Mouse (Mus musculus): ENCODE measurements around the gene Daam1.

The Daam1 gene

GRCm38 (mm10) chr12:71830607-71831257 lies at the start of gene Daam1:
Gene Daam1, plus strand, starts transcription at chr12:71831078.
- peak; percentile 100 for DNase-seq (ENCODE audit: low read depth, low spot score)

- DNase-seq (ENCODE audit: low read depth, low spot score) = peak; percentile 16
Measured at GRCm38 (mm10) chr12:71781220-71781619, 49.7 kb upstream of the Daam1 start.

DNA sequence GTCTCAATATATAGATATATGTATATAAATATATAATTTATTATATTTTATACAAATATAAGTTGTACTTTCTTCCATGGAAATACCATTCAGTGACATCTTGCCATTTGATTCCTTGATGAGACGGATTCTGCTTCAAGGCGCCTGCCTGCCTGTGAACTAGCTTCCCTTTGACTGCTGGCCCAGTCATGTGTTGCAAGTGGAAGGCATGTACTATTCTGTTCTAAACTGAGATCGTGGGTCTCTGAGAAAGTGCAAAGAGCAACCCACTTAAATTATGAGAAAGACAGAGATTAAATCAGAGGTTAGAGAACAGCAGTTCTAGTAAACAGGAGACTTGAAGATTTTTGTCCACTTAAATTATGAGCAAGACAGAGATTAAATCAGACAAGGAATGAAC lies 46.9 kb upstream of the Daam1 start:
- DNase-seq (ENCODE audit: low read depth, low spot score) = no peak

GRCm38 (mm10) chr12:71784666-71785255 lies 46.1 kb upstream of the Daam1 start:
- no peak for DNase-seq (ENCODE audit: low read depth, low spot score)

- DNase-seq (ENCODE audit: low read depth, low spot score) = no peak
Measured at GRCm38 (mm10) chr12:71786521-71786920, 44.4 kb upstream of the Daam1 start.

DNA sequence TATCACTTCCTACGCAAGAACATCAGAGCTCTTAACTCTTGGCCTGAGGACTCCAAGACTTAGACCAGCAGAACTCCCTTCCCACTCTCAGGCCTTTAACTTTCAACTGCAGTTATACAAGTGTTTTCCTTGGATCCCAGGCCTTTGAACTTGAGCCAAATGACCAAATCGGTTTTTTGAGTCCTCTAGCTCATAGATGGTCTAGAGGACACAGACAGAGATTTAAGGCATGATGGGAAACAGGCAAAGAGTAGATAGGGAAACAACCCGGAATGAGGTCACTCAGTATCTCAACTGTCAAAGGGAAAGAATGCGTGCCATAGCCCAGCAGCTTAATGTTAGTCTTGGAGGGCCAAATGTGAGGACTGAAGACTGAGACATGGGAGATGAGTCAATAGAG lies 42.1 kb upstream of the Daam1 start:
- no peak for DNase-seq (ENCODE audit: low read depth, low spot score)

GRCm38 (mm10) chr12:71790581-71790980 lies 40.3 kb upstream of the Daam1 start:
- DNase-seq (ENCODE audit: low read depth, low spot score) = no peak

DNA sequence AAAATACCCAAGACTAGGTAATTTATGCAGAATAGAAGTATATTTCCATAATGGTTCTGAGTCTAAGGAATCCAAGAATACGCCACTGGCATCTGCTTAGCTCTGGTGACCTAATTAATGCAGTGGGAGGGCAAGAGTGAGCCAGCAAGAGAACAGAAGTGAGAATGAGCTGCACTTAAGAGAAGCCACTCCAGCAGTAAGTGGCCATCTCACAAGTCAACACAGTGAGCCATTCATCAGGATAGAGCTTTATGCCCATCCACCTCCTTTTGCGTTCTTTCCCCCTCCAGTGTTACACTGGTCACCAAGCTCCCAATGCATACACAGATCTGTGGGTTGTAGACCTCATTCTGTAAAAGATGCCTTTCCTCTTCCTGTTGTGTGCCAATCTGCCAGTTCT lies 37.8 kb upstream of the Daam1 start:
- no peak for DNase-seq (ENCODE audit: low read depth, low spot score)

- DNase-seq (ENCODE audit: low read depth, low spot score) = no peak
Measured at GRCm38 (mm10) chr12:71795626-71796025, 35.3 kb upstream of the Daam1 start.

GRCm38 (mm10) chr12:71796517-71796916 lies 34.4 kb upstream of the Daam1 start:
- DNase-seq (ENCODE audit: low read depth, low spot score) = no peak

DNA sequence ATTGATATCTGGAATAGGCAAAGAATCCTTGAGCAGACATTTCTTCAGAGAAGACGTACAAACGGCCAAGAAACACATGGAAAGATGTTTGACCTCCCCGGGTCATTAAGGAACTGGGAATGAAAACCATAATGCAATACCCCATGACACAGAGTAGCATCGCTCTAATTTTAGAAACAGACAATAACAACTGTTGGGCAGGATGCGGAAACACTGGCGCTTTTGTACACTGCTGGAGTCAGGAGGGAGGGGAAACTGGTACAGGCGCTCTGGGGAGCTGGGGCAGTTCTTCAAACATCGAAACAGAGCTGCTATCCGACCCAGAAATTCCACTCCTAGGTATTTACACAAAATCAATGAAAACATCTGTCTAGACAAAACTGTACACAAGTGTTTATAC lies 23.6 kb upstream of the Daam1 start:
- DNase-seq (ENCODE audit: low read depth, low spot score) = no peak

DNA sequence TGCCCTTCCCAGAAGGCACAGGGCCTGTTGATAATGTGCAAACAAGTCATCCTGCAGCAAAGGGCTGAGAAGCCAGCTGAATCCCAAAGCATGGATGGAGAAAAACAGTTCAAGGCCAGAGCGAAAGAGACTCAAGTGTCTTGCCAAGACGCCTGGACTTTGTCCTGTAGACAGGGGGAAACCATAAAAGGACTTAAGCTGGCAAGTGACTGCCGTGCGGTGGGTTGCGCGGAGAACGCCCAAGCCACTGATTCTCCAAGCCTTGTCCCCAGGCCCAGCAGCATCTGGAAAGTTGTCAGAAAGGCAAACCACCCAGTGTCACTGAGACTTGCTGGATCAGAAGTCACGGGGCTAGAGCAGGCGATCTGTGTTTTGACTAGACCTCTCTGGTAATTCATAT lies 22.2 kb upstream of the Daam1 start:
- no peak for DNase-seq (ENCODE audit: low read depth, low spot score)

DNA sequence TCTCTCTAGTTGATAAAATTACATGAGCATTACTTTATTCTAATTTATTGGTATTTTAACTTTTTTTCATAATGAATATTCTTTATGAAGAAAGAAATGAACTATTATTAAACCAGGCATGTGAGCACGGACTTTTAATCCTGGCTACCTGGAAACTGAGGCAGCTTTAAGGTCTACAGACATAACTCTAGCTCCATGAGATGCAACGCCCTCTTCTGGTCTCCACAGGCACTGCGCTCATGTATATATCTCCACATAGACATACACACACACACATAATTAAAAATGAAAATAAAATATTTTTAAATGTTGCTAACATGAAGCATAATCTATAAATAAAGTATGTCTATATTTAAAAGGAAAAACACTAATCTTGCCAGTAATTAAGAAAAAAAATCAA lies 21.3 kb upstream of the Daam1 start:
- no peak for DNase-seq (ENCODE audit: low read depth, low spot score)

DNA sequence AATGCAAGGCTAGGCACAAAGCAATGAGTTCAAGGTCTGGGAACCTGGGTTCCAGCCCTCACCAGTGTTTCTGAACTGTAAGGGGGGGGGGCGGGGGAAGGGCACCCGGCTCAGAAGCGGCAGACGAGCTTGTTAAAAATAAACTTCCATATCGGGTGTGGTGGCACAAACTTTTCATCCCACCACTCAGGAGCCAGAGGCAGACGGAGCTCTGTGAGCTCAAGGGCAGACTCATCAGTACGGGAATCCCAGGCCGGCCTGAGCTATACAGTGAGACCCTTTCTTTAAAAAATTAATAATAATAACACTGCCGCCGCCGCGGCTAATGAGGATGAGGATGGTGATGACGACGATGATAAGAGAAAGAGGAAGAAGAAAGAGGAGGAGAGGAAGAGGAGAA lies 18.3 kb upstream of the Daam1 start:
- no peak for DNase-seq (ENCODE audit: low read depth, low spot score)

- DNase-seq (ENCODE audit: low read depth, low spot score) = peak; percentile 55
Measured at GRCm38 (mm10) chr12:71813251-71813650, 17.6 kb upstream of the Daam1 start.

DNA sequence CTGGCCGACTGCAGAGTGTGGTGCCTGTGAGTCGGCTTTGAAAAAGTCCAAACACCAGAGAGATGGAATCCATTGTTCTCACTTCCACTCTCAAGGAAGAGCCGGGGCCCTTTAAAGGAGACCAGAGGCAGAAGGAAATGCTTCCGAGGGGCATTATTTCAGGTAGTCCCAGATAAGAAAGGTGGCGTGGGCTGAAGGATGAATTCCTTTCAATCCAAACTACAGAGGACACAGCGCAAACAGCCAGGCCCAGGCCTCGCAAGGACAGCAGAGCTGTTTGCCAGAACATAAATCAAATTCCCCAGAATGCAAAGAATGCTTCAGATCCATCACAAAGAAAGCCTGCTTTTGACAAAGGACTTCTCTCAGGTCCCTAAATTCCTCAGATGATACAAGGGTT lies 17.1 kb upstream of the Daam1 start:
- DNase-seq (ENCODE audit: low read depth, low spot score) = peak; percentile 92

DNA sequence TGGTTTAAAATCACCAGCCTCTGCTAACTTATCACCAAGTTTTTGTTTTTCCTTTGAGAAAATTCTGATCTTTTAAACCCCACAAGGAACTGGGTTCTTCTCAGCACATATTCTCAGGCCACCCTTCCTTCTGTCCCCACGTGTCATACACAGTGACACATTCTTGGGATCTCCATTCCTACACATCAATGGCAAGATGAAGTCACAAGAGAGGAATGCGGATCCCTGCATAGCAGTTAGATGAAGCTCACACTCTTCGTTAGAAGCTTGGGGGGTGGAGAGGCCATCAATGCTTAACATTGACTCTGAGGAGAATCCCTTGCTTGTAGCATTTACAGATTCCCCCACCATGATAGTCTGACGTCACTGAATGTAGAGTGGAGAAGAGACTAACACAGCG lies 10.8 kb upstream of the Daam1 start:
- DNase-seq (ENCODE audit: low read depth, low spot score) = no peak

GRCm38 (mm10) chr12:71821272-71821671 lies 9.6 kb upstream of the Daam1 start:
- DNase-seq (ENCODE audit: low read depth, low spot score) = no peak

- DNase-seq (ENCODE audit: low read depth, low spot score) = no peak
Measured at GRCm38 (mm10) chr12:71821743-71822142, 9.1 kb upstream of the Daam1 start.

GRCm38 (mm10) chr12:71824927-71825326 lies 6.0 kb upstream of the Daam1 start:
- DNase-seq (ENCODE audit: low read depth, low spot score) = no peak

DNA sequence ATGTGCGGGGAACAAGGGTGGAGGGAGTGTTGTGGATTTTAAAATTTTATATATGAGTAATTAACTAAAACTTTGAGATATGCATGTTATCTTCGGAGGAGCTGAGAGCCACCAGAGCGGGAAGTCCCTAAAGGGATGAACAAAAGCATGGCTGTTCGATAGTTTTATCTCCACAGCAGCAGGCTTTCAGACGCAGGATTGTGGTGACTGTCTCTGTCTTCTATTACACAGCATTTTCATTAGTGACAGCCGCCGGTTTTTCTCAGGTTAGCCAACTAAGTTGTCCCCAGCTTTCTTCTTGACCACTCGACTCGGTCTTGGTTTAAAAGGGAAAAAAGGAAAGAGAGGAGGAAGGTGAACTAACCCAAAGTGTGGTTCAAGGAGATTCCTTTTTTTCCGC lies 739 bp upstream of the Daam1 start:
- DNase-seq (ENCODE audit: low read depth, low spot score) = no peak

- no peak for DNase-seq (ENCODE audit: low read depth, low spot score)
Measured at GRCm38 (mm10) chr12:71831258-71832087, 595 bp downstream of the Daam1 start.

DNA sequence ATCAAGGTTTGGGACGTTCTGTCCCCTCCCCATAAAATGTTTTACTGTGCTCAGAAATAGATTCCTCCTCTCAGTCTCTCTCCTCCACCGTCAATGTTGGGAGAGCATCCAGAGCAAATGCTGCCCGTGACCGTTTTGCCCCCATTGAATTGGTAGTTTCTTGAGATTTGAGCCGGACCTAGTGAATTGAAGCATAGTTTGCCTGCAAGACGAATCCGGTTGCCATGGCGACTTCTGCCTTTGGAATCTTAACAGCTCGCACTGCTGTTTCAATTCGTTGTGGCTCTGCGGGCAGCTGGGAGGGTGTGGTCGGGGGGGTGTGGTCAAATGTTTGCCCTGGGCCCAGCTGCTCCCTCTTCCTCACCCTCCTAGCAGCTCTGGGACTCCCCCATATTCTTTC lies 1.3 kb downstream of the Daam1 start:
- DNase-seq (ENCODE audit: low read depth, low spot score) = peak; percentile 95

Data from R1 (cell line).